Mouse (Mus musculus): ENCODE measurements around the gene Pnmal2. TPM values are rescaled to one million over a fixed set of nuclear protein-coding genes. Genes with fewer than 3 reads are reported as not detected.

Gene Pnmal2
- polyA plus RNA-seq (2012; rRNA removed): 135 and 136 TPM in 2 replicates

DNA sequence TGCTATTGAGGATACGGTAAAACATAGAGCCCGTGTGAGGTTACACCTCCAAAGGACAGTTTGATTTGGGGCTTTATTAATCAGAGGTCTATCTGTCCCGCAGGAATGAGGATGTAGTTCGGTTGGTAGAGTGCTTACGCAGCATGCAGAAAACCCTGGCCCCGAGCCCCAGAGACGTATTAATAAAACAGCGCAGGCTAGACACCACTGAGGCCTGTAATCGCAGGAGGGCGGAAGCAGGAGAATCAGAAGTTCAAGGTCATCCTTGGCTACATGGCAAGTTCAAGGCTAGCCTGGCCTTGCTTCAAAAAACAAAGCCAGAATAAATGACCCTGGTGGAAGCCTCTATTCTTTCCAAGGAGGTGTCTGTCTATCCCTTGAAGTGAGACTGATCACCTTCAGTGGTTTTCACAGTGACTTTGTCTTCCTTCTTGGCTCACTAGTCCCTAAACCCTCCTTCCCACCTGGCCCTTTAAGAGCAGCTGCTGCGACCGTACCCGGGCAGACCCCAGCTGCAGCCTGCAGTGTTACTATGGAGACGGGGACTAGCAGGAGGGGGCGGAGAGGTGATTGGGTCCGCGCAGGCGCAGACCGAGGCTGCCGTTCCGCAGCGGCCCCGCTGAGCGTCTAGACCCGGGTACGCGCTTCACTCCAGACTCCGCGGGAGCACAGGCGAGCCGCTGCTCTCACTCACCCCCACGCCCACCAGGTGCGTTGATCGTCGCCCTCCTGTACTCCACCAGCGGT, at the start of gene Pnmal2:
Pnmal2 (plus strand) TSS at position 622 of the 747 bp plus-strand sequence.
- 9% methylated on average over 36 of the region's 36 CpGs for WGBS
- no peak for TF ChIP-seq CTCF (IDR thresholded peaks at IDR 0.05; ENCODE audit: borderline replicate concordance, insufficient read depth, low read depth, low read length)
- TF ChIP-seq POLR2A (IDR thresholded peaks at IDR 0.05; ENCODE audit: borderline replicate concordance, insufficient read depth, low read length): peak; percentile 96
- H3K27ac ChIP-seq (ENCODE audit: insufficient read depth, low read length): peak within 1 kb of the TSS; percentile 95
- peak; percentile 93 to 94 for DNase-seq
- no peaks in the 10 kb centered on the region for H3K27me3 ChIP-seq (ENCODE audit: control insufficient read depth, insufficient read depth, low read length)
- peak within 1 kb of the TSS; percentile 87 for H3K4me3 ChIP-seq (replicated peaks; ENCODE audit: insufficient read depth, low read depth, low read length)
- H3K4me1 ChIP-seq (ENCODE audit: control insufficient read depth, insufficient read depth, low read length): peaks cover 19% of the 10 kb centered on the region; the same call in 1 of the 2 replicates

DNA sequence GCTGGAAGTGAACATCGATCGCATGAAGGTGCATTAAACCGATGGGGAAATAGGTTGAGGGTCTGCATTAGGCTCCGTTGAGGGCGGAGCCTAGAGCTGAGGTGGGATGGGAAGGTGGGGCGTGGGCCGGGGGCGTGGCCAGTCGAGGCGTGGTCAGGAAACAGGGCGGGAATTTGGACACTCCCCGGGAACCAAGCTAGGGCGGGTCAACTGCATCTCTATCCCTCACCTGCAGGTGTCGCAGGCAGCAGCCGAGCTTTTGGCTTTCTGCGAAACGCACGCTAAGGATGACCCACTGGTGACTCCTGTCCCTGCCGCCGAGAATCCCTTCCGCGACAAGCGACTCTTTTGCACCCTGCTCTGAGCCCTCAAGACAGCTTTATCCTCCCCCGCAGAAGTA, 49.5 kb upstream of the Pnmal2 start:
- Histone ChIP-seq H3K27ac (ENCODE audit: insufficient read depth, low read length) (no peak overlapping the region), H3K4me1 (ENCODE audit: control insufficient read depth, insufficient read depth, low read length) (peaks cover 3% of the 10 kb centered on the region; the same call in 1 of the 2 replicates), H3K4me3 (replicated peaks; ENCODE audit: insufficient read depth, low read depth, low read length) (peak overlapping the region; percentile 44), H3K27me3 (ENCODE audit: control insufficient read depth, insufficient read depth, low read length) (no peaks in the 10 kb centered on the region)
- peak; percentile 82 to 89 for DNase-seq
- TF ChIP-seq CTCF (IDR thresholded peaks at IDR 0.05; ENCODE audit: borderline replicate concordance, insufficient read depth, low read depth, low read length) (peak; percentile 85), POLR2A (IDR thresholded peaks at IDR 0.05; ENCODE audit: borderline replicate concordance, insufficient read depth, low read length) (no peak)
- 1% methylated on average over 24 of the region's 24 CpGs for WGBS

DNA sequence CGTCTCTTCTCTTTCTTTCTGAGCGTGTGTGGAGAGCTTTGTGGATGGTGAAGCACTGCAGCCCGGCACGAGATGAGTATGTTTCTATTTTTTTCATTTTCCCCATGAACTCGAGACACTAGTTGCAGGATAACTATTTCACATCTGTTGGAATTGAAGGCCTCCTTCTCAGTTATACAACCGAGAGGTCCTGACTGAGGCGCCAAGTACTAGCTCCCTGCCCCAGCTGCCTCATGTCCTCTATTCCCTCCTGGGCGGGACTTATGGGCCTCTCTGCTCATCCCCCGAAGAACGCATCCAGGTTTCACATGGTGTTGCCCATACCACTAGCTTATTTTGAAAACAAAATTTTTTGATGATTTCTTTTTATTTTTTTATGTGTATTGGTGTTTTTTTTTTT, 49.0 kb upstream of the Pnmal2 start:
- Histone ChIP-seq H3K4me1 (ENCODE audit: control insufficient read depth, insufficient read depth, low read length) (peaks cover 3% of the 10 kb centered on the region; the same call in 1 of the 2 replicates), H3K4me3 (replicated peaks; ENCODE audit: insufficient read depth, low read depth, low read length) (no peak overlapping the region), H3K27me3 (ENCODE audit: control insufficient read depth, insufficient read depth, low read length) (no peaks in the 10 kb centered on the region), H3K27ac (ENCODE audit: insufficient read depth, low read length) (no peak overlapping the region)
- WGBS: 38% methylated on average over 10 of the region's 10 CpGs
- no peak for DNase-seq
- TF ChIP-seq POLR2A (IDR thresholded peaks at IDR 0.05; ENCODE audit: borderline replicate concordance, insufficient read depth, low read length) (no peak), CTCF (IDR thresholded peaks at IDR 0.05; ENCODE audit: borderline replicate concordance, insufficient read depth, low read depth, low read length) (no peak)

DNA sequence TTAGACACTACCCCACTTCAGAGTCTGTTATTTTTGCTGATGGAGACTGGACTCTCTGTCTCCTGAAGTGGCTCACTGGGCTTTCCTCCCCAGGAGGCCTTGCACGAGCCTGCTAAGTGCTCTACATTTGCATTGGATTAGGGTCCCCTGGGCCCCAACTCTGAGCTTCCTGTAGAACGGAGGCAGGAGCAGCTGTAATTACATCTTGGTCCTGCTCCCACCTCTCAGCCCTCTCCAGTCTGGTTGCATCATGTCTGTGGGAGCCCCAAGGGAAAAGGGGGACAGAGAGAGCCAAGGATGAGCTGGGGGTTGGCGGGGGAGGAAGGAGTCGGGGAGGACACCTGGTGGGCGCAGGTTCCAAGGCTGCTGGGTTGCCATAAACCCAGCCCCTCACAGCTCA, 44.0 kb upstream of the Pnmal2 start:
- Histone ChIP-seq H3K4me1 (ENCODE audit: control insufficient read depth, insufficient read depth, low read length) (no peaks in the 10 kb centered on the region), H3K4me3 (replicated peaks; ENCODE audit: insufficient read depth, low read depth, low read length) (no peak overlapping the region), H3K27me3 (ENCODE audit: control insufficient read depth, insufficient read depth, low read length) (no peaks in the 10 kb centered on the region), H3K27ac (ENCODE audit: insufficient read depth, low read length) (no peak overlapping the region)
- WGBS: 40% methylated on average over 5 of the region's 5 CpGs
- TF ChIP-seq CTCF (IDR thresholded peaks at IDR 0.05; ENCODE audit: borderline replicate concordance, insufficient read depth, low read depth, low read length) (no peak), POLR2A (IDR thresholded peaks at IDR 0.05; ENCODE audit: borderline replicate concordance, insufficient read depth, low read length) (no peak)
- DNase-seq: no peak

DNA sequence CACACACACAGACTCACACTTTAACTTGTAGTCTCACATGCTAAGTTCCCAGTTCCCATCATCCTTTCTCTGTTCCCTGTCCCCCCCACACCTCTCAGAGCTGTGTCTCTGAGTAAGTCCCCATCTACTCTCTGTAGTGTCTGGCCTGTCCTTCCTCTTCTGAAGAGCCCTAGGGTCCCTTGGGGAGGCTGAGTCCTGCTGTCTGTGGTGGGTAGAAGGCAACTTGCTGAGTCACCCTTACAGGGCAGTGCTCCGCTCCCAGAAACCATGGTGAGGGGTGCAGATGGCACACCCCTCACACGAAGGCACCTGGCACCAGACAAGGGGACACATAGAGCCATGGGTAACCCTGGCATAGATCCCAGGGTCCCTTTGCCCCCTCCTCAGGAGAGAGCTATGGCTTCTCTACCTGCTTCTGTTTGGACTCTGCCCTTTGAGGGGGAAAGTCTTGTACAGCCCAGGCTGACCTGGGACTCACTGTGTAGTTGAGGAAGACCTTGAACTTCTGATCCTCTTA, 41.0 kb upstream of the Pnmal2 start:
- Histone ChIP-seq H3K27ac (ENCODE audit: insufficient read depth, low read length) (no peak overlapping the region), H3K4me1 (ENCODE audit: control insufficient read depth, insufficient read depth, low read length) (no peaks in the 10 kb centered on the region), H3K27me3 (ENCODE audit: control insufficient read depth, insufficient read depth, low read length) (no peaks in the 10 kb centered on the region), H3K4me3 (replicated peaks; ENCODE audit: insufficient read depth, low read depth, low read length) (no peak overlapping the region)
- no peak for TF ChIP-seq CTCF (IDR thresholded peaks at IDR 0.05; ENCODE audit: borderline replicate concordance, insufficient read depth, low read depth, low read length)
- no peak for TF ChIP-seq POLR2A (IDR thresholded peaks at IDR 0.05; ENCODE audit: borderline replicate concordance, insufficient read depth, low read length)
- no peak for DNase-seq
- 54% methylated on average over 2 of the region's 2 CpGs for WGBS

DNA sequence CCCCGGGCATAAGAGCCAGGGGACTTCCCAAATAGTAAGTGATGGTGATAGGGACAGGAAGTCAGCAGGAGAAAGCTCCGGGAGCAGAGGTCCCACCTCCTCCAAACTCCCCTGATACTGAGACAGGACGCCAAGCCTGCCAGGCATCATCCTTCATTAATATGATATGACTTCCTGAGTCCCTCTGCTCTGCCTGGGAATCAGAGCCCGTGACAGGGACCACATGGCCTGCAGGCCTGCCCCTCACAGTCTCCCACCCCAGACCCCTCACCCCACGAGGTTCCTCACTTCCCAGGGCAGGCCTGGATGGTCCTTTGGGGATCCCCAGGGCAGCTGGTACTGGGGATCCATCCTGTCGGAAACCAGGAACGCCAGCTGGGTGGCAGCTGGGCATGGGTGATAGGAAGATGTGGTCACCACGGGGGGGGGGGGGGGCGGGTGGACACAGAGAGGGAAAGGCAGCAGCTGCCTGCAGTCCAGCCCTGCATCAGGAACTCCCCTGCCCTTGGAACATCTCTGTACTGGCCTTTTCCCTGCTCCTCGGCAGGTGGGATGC, 40.3 kb upstream of the Pnmal2 start:
- no peak for DNase-seq
- H3K4me3 ChIP-seq (replicated peaks; ENCODE audit: insufficient read depth, low read depth, low read length): no peak overlapping the region
- H3K4me1 ChIP-seq (ENCODE audit: control insufficient read depth, insufficient read depth, low read length): no peaks in the 10 kb centered on the region
- TF ChIP-seq POLR2A (IDR thresholded peaks at IDR 0.05; ENCODE audit: borderline replicate concordance, insufficient read depth, low read length) (no peak), CTCF (IDR thresholded peaks at IDR 0.05; ENCODE audit: borderline replicate concordance, insufficient read depth, low read depth, low read length) (no peak)
- 37% methylated on average over 10 of the region's 10 CpGs for WGBS
- no peaks in the 10 kb centered on the region for H3K27me3 ChIP-seq (ENCODE audit: control insufficient read depth, insufficient read depth, low read length)
- H3K27ac ChIP-seq (ENCODE audit: insufficient read depth, low read length): no peak overlapping the region

DNA sequence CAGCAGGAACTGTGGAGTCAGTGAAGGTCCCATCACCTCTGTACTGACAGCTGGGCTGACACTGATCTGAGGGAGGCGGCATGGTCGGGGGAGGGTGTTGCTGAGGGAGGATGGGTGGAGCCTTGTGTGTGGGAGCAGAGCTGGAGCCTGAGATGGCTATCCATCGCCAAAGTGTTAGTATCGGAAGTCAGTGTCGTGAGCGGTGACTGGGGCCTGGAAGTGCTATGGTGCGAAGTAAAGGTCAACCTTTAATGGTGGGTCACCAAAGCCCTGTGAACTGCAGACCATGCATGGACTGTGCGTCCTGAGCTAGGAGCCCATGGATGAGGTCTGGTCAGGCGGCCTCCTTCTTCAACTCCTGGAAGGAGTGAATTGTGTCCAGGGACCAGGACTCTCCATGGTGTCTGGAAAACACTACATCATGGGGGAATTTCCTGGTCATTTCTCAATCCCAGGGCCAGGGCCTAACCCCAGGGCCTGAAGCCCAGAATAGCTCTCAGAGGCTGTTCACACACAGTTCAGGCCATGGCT, 38.9 kb upstream of the Pnmal2 start:
- no peak for TF ChIP-seq CTCF (IDR thresholded peaks at IDR 0.05; ENCODE audit: borderline replicate concordance, insufficient read depth, low read depth, low read length)
- TF ChIP-seq POLR2A (IDR thresholded peaks at IDR 0.05; ENCODE audit: borderline replicate concordance, insufficient read depth, low read length): no peak
- H3K27me3 ChIP-seq (ENCODE audit: control insufficient read depth, insufficient read depth, low read length): no peaks in the 10 kb centered on the region
- H3K4me1 ChIP-seq (ENCODE audit: control insufficient read depth, insufficient read depth, low read length): 0 out of 2 replicates have a peak, but pooled peaks cover 2% of the 10 kb centered on the region
- WGBS: 79% methylated on average over 9 of the region's 9 CpGs
- no peak for DNase-seq
- no peak overlapping the region for H3K4me3 ChIP-seq (replicated peaks; ENCODE audit: insufficient read depth, low read depth, low read length)
- H3K27ac ChIP-seq (ENCODE audit: insufficient read depth, low read length): no peak overlapping the region
